Mouse (Mus musculus) limb, embryonic 11.5 days (tissue): Measurements from ENCODE around the gene Cops9. TPM values are rescaled to one million over a fixed set of nuclear protein-coding genes. Genes with fewer than 3 reads are reported as not detected.

ENCODE experiments used
- ATAC-seq: fragments of 200-750 bp; cut with Nextera tagmentation; 2 replicates; pipeline ENCODE4 v1.8.0; 2017; ENCODE audit warnings: low read depth; ENCODE audit not compliant: insufficient number of reproducible peaks, low FRiP score, low TSS enrichment
- DNase-seq: peaks from one replicate; pipeline ENCODE4 v3.0.0-alpha.2; 2015; ENCODE audit warnings: low spot score
- H3K27ac ChIP-seq: fragments of 300-500 bp; sonication (generic); replicated peaks from 2 replicates; pipeline ENCODE4 v1.5.1; 2014; ENCODE audit warnings: low read depth, mild to moderate bottlenecking, low read length
- H3K27me3 ChIP-seq: fragments of 300-500 bp; sonication (generic); 2 replicates; pipeline ENCODE4 v1.6.1; 2014; ENCODE audit warnings: mild to moderate bottlenecking, low read length, mixed read lengths; ENCODE audit not compliant: control insufficient read depth, insufficient read depth
- H3K36me3 ChIP-seq: fragments of 300-500 bp; sonication (generic); 2 replicates; pipeline ENCODE4 v1.6.1; 2014; ENCODE audit warnings: mild to moderate bottlenecking, low read length, moderate library complexity, mixed read lengths; ENCODE audit not compliant: control insufficient read depth, insufficient read depth
- H3K4me1 ChIP-seq: fragments of 300-500 bp; sonication (generic); 2 replicates; pipeline ENCODE4 v1.6.1; 2014; ENCODE audit warnings: low read length, mixed read lengths; ENCODE audit not compliant: control insufficient read depth, insufficient read depth
- H3K4me2 ChIP-seq: fragments of 300-500 bp; sonication (generic); 2 replicates; pipeline ENCODE4 v1.6.1; 2014; ENCODE audit warnings: low read depth, mild to moderate bottlenecking, moderate library complexity; ENCODE audit not compliant: severe bottlenecking
- H3K4me3 ChIP-seq: fragments of 300-500 bp; sonication (generic); 2 replicates; pipeline ENCODE4 v1.5.1; 2014; ENCODE audit warnings: low read depth, low read length
- H3K9ac ChIP-seq: fragments of 300-500 bp; sonication (generic); 2 replicates; pipeline ENCODE4 v1.6.1; 2014; ENCODE audit warnings: mild to moderate bottlenecking, low read length
- H3K9me3 ChIP-seq: fragments of 300-500 bp; sonication (generic); 2 replicates; pipeline ENCODE4 v1.6.1; 2016; ENCODE audit warnings: low read length; ENCODE audit not compliant: control insufficient read depth
- WGBS: fragments of 180-500 bp; shearing (Covaris S2); extraction: QIAGEN DNeasy Blood & Tissue Kit; methylation state at CpG from one replicate; pipeline ENCODE4 v1.1.7; 2014; 5-methylcytosine and 5-hydroxymethylcytosine counted together
- polyA plus RNA-seq: library from polyadenylated mRNA; unstranded; fragments of >200 nt; fragmentation: Nextera tagmentation; extraction: Ambion mirVana; gene quantifications from 2 replicates; pipeline ENCODE4 v1.2.1, GENCODE M21; 2014

Gene Cops9
- polyA plus RNA-seq, 1 experiment from 2014 or later: 378 TPM

- ATAC-seq (no peak), DNase-seq (no peak)
- H3K27ac ChIP-seq: no peak overlapping the region
- H3K4me1 ChIP-seq: no peaks in the 10 kb centered on the region
- no peaks in the 10 kb centered on the region for H3K9me3 ChIP-seq
- no peak overlapping the region for H3K4me3 ChIP-seq
- WGBS: 58% methylated on average over 4 of the region's 4 CpGs
- H3K36me3 ChIP-seq: no peaks in the 10 kb centered on the region
- no peak overlapping the region for H3K9ac ChIP-seq
- H3K27me3 ChIP-seq: no peaks in the 10 kb centered on the region
- no peak overlapping the region for H3K4me2 ChIP-seq
These were observed 28.6 kb downstream of the Cops9 start for GRCm38 (mm10) chr1:92613175-92613574.

GRCm38 (mm10) chr1:92611008-92611407 is 30.8 kb downstream of the Cops9 start:
- no peaks in the 10 kb centered on the region for H3K27me3 ChIP-seq
- H3K9ac ChIP-seq: no peak overlapping the region
- WGBS: 4% methylated on average over 5 of the region's 5 CpGs
- ATAC-seq: no peak
- H3K27ac ChIP-seq: no peak overlapping the region
- no peaks in the 10 kb centered on the region for H3K9me3 ChIP-seq
- no peak overlapping the region for H3K4me2 ChIP-seq
- peak; percentile 80 for DNase-seq
- H3K4me1 ChIP-seq: no peaks in the 10 kb centered on the region
- no peaks in the 10 kb centered on the region for H3K36me3 ChIP-seq
- no peak overlapping the region for H3K4me3 ChIP-seq

- DNase-seq (no peak), ATAC-seq (no peak)
- no peaks in the 10 kb centered on the region for H3K27me3 ChIP-seq
- H3K9ac ChIP-seq: no peak overlapping the region
- no peak overlapping the region for H3K4me2 ChIP-seq
- H3K27ac ChIP-seq: no peak overlapping the region
- no peaks in the 10 kb centered on the region for H3K9me3 ChIP-seq
- no peak overlapping the region for H3K4me3 ChIP-seq
- 84% methylated on average over 4 of the region's 4 CpGs for WGBS
- H3K4me1 ChIP-seq: no peaks in the 10 kb centered on the region
- H3K36me3 ChIP-seq: no peaks in the 10 kb centered on the region
These were observed 34.1 kb downstream of the Cops9 start for GRCm38 (mm10) chr1:92607711-92608110.

- no peaks in the 10 kb centered on the region for H3K36me3 ChIP-seq
- DNase-seq (no peak), ATAC-seq (no peak)
- no peak within 1 kb of the TSS for H3K9ac ChIP-seq
- H3K27ac ChIP-seq: no peak within 1 kb of the TSS
- no peak within 1 kb of the TSS for H3K4me3 ChIP-seq
- H3K4me1 ChIP-seq: no peaks in the 10 kb centered on the region
- WGBS: 73% methylated on average over 1 of the region's 1 CpGs
- H3K9me3 ChIP-seq: no peaks in the 10 kb centered on the region
- no peaks in the 10 kb centered on the region for H3K27me3 ChIP-seq
- no peak within 1 kb of the TSS for H3K4me2 ChIP-seq
These were observed 36.3 kb downstream of the Cops9 start, which contains the start of gene Olfr1410 for GRCm38 (mm10) chr1:92605482-92605881. TSS of gene Olfr1410 (plus strand) at chr1:92605782.

GRCm38 (mm10) chr1:92596019-92596418 is 45.8 kb downstream of the Cops9 start:
- H3K36me3 ChIP-seq: no peaks in the 10 kb centered on the region
- DNase-seq: no peak
- no peaks in the 10 kb centered on the region for H3K9me3 ChIP-seq
- no peak overlapping the region for H3K27ac ChIP-seq
- H3K4me3 ChIP-seq: no peak overlapping the region
- no peak overlapping the region for H3K9ac ChIP-seq
- ATAC-seq: no peak
- H3K27me3 ChIP-seq: no peaks in the 10 kb centered on the region
- no peak overlapping the region for H3K4me2 ChIP-seq
- 83% methylated on average over 3 of the region's 3 CpGs for WGBS
- H3K4me1 ChIP-seq: no peaks in the 10 kb centered on the region

- Histone ChIP-seq H3K4me1 (no peaks in the 10 kb centered on the region), H3K9me3 (no peaks in the 10 kb centered on the region), H3K27ac (no peak within 1 kb of the TSS), H3K4me3 (no peak within 1 kb of the TSS), H3K4me2 (no peak within 1 kb of the TSS), H3K27me3 (no peaks in the 10 kb centered on the region), H3K9ac (no peak within 1 kb of the TSS), H3K36me3 (no peaks in the 10 kb centered on the region)
- no peak for DNase-seq
- no peak for ATAC-seq
These were observed 47.7 kb downstream of the Cops9 start, which contains the start of gene Olfr1411 for GRCm38 (mm10) chr1:92594111-92594510. TSS of gene Olfr1411 (plus strand) at chr1:92594411.

Other genes starting within 250 kb of the Cops9 start
- gene Ndufa10, start 168.1 kb downstream of the Cops9 start, polyA plus RNA-seq: 294 and 317 TPM in 2 replicates
- not detected in 2 replicates for gene Olfr1416, start 156.9 kb downstream of the Cops9 start, polyA plus RNA-seq
- not detected in 2 replicates for gene Olfr1415, start 145.9 kb downstream of the Cops9 start, polyA plus RNA-seq
- gene Olfr1414, start 123.3 kb downstream of the Cops9 start, polyA plus RNA-seq: not detected in 2 replicates
- not detected in 2 replicates for gene Olfr1413, start 70.7 kb downstream of the Cops9 start, polyA plus RNA-seq
- not detected in 2 replicates for gene Olfr1412, start 56.2 kb downstream of the Cops9 start, polyA plus RNA-seq
- not detected in 2 replicates for gene Olfr1411, start 47.6 kb downstream of the Cops9 start, polyA plus RNA-seq
- gene Olfr1410, start 36.2 kb downstream of the Cops9 start, polyA plus RNA-seq: not detected in 2 replicates
- gene Olfr12, start 24.2 kb downstream of the Cops9 start, polyA plus RNA-seq: not detected in 2 replicates
- 0.10 TPM in 1 of 2 replicates, not detected in the other for gene Otos, start 6.9 kb upstream of the Cops9 start, polyA plus RNA-seq
- gene Gpc1, start 189.7 kb upstream of the Cops9 start, polyA plus RNA-seq: 51.7 and 56.6 TPM in 2 replicates